Mouse (Mus musculus) bone marrow macrophage, adult 2 months (primary cell): ENCODE measurements at regions not wholly inside any gene's neighbourhood (a gene's known extent, or its start where the extent isn't known, plus 50 kb on each side); places are given as distances from the start of the nearest gene placed in this dataset.

Experiments
- H3K27ac ChIP-seq: 2 replicates; pipeline ENCODE4 v1.5.1; 2012; ENCODE audit warnings: low read depth, low read length; ENCODE audit not compliant: insufficient read depth
- H3K4me1 ChIP-seq: 2 replicates; pipeline ENCODE4 v1.6.1; 2012; ENCODE audit warnings: low read length; ENCODE audit not compliant: control insufficient read depth, insufficient read depth
- H3K4me3 ChIP-seq: 2 replicates; pipeline ENCODE4 v1.5.1; 2012; ENCODE audit warnings: mild to moderate bottlenecking, low read length, moderate library complexity; ENCODE audit not compliant: insufficient read depth
- CTCF ChIP-seq: IDR thresholded peaks from 2 replicates; pipeline ENCODE4 v1.5.1; 2012; ENCODE audit warnings: low read depth, mild to moderate bottlenecking, low read length, moderate library complexity
- POLR2A ChIP-seq: IDR thresholded peaks from 2 replicates; pipeline ENCODE4 v1.6.1; 2012; ENCODE audit warnings: mild to moderate bottlenecking, low read depth, low read length, borderline replicate concordance

- Histone ChIP-seq H3K4me3 (no peak overlapping the region), H3K4me1 (peaks cover 23% of the 10 kb centered on the region), H3K27ac (no peak overlapping the region)
- TF ChIP-seq CTCF, result no peak
- TF ChIP-seq POLR2A, result no peak
These were observed 54.1 kb upstream of the Rell1 start for GRCm38 (mm10) chr5:64022633-64023323.

- Histone ChIP-seq H3K4me3 (no peak overlapping the region), H3K27ac (no peak overlapping the region), H3K4me1 (peaks cover 26% of the 10 kb centered on the region)
- TF ChIP-seq POLR2A (no peak), CTCF (no peak)
These were observed 54.6 kb upstream of the Rell1 start for GRCm38 (mm10) chr5:64023324-64023650.

DNA sequence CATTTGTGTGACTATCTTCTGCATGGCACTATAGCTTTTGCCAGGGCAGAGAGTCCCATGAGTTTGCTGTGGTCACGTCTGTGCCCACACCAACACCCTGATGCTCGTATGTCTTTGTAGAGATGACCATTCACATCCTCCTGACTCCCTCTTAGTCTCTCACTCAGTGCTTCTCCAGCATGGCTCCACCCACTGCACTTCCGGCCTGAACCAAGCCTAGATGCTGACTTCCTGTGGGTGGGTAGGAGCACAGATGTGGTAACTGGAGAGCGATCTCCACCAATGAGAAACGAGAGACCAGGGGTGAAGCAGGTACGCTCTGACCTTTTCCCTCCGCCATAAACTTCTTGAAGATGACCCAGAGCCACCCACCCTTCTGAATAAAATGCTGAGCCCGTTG, 55.7 kb upstream of the Rell1 start:
- Histone ChIP-seq H3K4me1 (peaks cover 30% of the 10 kb centered on the region), H3K4me3 (no peak overlapping the region), H3K27ac (no peak overlapping the region)
- TF ChIP-seq POLR2A (no peak), CTCF (no peak)

DNA sequence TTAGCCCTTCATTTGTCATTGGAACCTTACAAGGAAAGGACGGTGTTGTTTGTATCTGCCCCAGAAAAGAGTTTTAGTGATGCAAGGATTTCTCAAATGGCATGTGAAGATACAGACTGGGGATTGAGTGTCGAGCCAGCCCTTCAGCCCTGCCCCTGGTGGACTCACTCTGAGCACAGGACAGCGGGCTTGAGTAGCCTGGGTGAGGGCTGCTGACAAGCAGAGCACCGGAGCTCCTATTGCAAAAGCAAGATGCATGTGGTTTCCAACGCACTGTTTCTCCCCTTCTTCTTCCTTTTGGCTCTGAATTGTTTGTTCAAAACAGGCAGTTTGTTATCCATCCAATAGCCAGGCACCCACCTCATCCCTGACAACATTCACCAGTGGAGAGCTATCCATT, 59.0 kb upstream of the Rell1 start:
- Histone ChIP-seq H3K4me3 (no peak overlapping the region), H3K27ac (no peak overlapping the region), H3K4me1 (peaks cover 38% of the 10 kb centered on the region)
- TF ChIP-seq POLR2A, result no peak
- no peak for TF ChIP-seq CTCF

GRCm38 (mm10) chr5:64029622-64030145, 61.0 kb upstream of the Rell1 start:
- peak overlapping the region; percentile 65 for H3K27ac ChIP-seq
- TF ChIP-seq CTCF (no peak), POLR2A (no peak)
- no peak overlapping the region for H3K4me3 ChIP-seq
- peaks cover 23% of the 10 kb centered on the region for H3K4me1 ChIP-seq

GRCm38 (mm10) chr5:64030281-64030960, 61.7 kb upstream of the Rell1 start:
- Histone ChIP-seq H3K4me1 (peaks cover 20% of the 10 kb centered on the region), H3K27ac (peak overlapping the region; percentile 30; the same call in 1 of the 2 replicates), H3K4me3 (no peak overlapping the region)
- TF ChIP-seq POLR2A (no peak), CTCF (no peak)

- Histone ChIP-seq H3K27ac (no peak overlapping the region), H3K4me1 (peaks cover 12% of the 10 kb centered on the region), H3K4me3 (no peak overlapping the region)
- TF ChIP-seq POLR2A (no peak), CTCF (no peak)
These were observed 54.4 kb upstream of the Pgm2 start for GRCm38 (mm10) chr5:64038394-64038793.

GRCm38 (mm10) chr5:64040676-64041075, 52.1 kb upstream of the Pgm2 start:
- H3K4me3 ChIP-seq, result no peak overlapping the region
- peaks cover 19% of the 10 kb centered on the region for H3K4me1 ChIP-seq
- no peak overlapping the region for H3K27ac ChIP-seq
- TF ChIP-seq CTCF, result no peak
- no peak for TF ChIP-seq POLR2A
